Mouse (Mus musculus): Measurements from ENCODE around the gene Ccdc33. TPM values are rescaled to one million over a fixed set of nuclear protein-coding genes. Genes with fewer than 3 reads are reported as not detected.

The Ccdc33 gene
- total RNA-seq, 1 experiment, result 0.13 TPM

DNA sequence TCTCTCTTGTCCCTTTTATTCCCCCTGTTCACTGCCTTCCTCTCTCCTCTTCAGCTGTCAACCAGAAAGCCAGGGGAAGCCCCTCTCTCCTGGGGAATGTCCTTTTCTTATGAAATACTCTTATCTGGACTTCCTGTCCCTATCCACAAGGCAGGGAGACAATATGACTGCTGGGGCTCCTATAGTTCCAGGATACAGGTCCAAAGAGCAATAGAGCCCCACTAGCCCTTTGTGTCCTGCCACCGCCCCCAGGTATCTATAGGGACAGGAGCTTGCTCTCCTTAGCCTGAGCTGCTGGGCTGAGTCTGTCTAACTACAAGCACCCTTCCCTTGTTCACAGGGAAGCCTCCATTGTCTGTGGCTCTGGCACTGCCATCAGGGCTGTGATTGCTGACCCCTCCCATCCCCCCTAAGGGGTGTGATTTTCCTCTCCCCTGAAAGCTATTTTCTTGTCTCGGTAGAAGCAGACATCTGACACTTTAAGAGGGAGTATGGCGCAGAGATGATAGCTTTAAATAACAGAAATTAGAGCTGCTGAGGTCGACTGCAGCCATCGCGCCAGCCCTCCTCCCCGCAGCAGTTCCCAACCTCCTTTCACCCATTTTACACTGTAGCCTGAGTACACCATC lies 3.2 kb downstream of the Ccdc33 start:
- H3K36me3 ChIP-seq (ENCODE audit: control insufficient read depth, insufficient read depth, low read length, poor library complexity, severe bottlenecking), result no peaks in the 10 kb centered on the region
- TF ChIP-seq CHD2 (IDR thresholded peaks at IDR 0.05; ENCODE audit: low read depth, low read length) (no peak), HCFC1 (IDR thresholded peaks at IDR 0.05; ENCODE audit: borderline replicate concordance, insufficient read depth, low read length) (no peak), MAFK (IDR thresholded peaks at IDR 0.05; ENCODE audit: insufficient read depth, low read depth, low read length) (no peak), ZNF384 (IDR thresholded peaks at IDR 0.05; ENCODE audit: low read depth, low read length) (no peak), ZC3H11A (IDR thresholded peaks at IDR 0.05; ENCODE audit: borderline replicate concordance, low read depth, low read length) (no peak)
- no peak overlapping the region for H3K27ac ChIP-seq (ENCODE audit: insufficient read depth, low read depth, low read length, poor library complexity, severe bottlenecking)
- DNase-seq (ENCODE audit: low read depth, low spot score), result no peak
- no peak overlapping the region for H3K9ac ChIP-seq (ENCODE audit: insufficient read depth, low read depth, low read length, poor library complexity, severe bottlenecking)
- no peak overlapping the region for H3K4me3 ChIP-seq (ENCODE audit: insufficient read depth in 1 of 2, low read depth in 1 of 2, low read length in 2 of 2, poor library complexity in 1 of 2, severe bottlenecking in 1 of 2)
- H3K9me3 ChIP-seq (ENCODE audit: control insufficient read depth, insufficient read depth, low read depth, low read length), result no peaks in the 10 kb centered on the region
- in situ Hi-C loops (cut with MboI; ENCODE audit: low sequenced_read_pairs in 2 of 2, unreplicated experiment in 2 of 2), result no loop called here
- peaks cover 6 to 32% of the 10 kb centered on the region in 2 experiments for H3K4me1 ChIP-seq (ENCODE audit: control insufficient read depth in 2 of 2, insufficient read depth in 2 of 2, low read length in 2 of 2, poor library complexity in 1 of 2)

DNA sequence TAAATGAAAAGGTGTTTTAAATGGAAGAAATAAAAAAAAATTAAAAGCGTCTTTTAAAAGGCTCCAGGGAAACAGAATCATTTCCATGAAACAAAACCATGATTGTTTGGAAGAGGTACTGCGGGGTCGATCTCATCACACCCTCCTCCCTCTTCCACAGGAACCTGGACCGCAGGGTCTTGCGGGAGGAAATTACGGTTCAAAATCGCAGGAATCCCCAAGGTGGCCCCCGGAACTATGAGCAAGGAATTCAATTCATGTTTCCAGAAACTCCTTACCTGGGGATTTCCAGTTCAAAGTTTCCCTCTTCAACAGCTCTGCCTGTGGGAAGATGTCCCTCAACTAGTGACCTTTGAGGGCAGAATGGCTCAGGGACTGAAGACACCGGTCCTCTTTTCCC lies 4.6 kb downstream of the Ccdc33 start:
- in situ Hi-C loops (cut with MboI; ENCODE audit: low sequenced_read_pairs in 2 of 2, unreplicated experiment in 2 of 2), result no loop called here
- TF ChIP-seq HCFC1 (IDR thresholded peaks at IDR 0.05; ENCODE audit: borderline replicate concordance, insufficient read depth, low read length) (no peak), CHD2 (IDR thresholded peaks at IDR 0.05; ENCODE audit: low read depth, low read length) (no peak), ZNF384 (IDR thresholded peaks at IDR 0.05; ENCODE audit: low read depth, low read length) (no peak), MAFK (IDR thresholded peaks at IDR 0.05; ENCODE audit: insufficient read depth, low read depth, low read length) (no peak), ZC3H11A (IDR thresholded peaks at IDR 0.05; ENCODE audit: borderline replicate concordance, low read depth, low read length) (no peak)
- Histone ChIP-seq H3K4me3 (ENCODE audit: insufficient read depth in 1 of 2, low read depth in 1 of 2, low read length in 2 of 2, poor library complexity in 1 of 2, severe bottlenecking in 1 of 2) (peak overlapping the region in 1 of 2 experiments; percentile 69; a peak in 1 of 4 replicates), H3K4me1 (ENCODE audit: control insufficient read depth in 2 of 2, insufficient read depth in 2 of 2, low read length in 2 of 2, poor library complexity in 1 of 2) (peaks cover 6 to 32% of the 10 kb centered on the region in 2 experiments), H3K9me3 (ENCODE audit: control insufficient read depth, insufficient read depth, low read depth, low read length) (no peaks in the 10 kb centered on the region), H3K27ac (ENCODE audit: insufficient read depth, low read depth, low read length, poor library complexity, severe bottlenecking) (no peak overlapping the region), H3K9ac (ENCODE audit: insufficient read depth, low read depth, low read length, poor library complexity, severe bottlenecking) (no peak overlapping the region), H3K36me3 (ENCODE audit: control insufficient read depth, insufficient read depth, low read length, poor library complexity, severe bottlenecking) (no peaks in the 10 kb centered on the region)
- no peak for DNase-seq (ENCODE audit: low read depth, low spot score)

DNA sequence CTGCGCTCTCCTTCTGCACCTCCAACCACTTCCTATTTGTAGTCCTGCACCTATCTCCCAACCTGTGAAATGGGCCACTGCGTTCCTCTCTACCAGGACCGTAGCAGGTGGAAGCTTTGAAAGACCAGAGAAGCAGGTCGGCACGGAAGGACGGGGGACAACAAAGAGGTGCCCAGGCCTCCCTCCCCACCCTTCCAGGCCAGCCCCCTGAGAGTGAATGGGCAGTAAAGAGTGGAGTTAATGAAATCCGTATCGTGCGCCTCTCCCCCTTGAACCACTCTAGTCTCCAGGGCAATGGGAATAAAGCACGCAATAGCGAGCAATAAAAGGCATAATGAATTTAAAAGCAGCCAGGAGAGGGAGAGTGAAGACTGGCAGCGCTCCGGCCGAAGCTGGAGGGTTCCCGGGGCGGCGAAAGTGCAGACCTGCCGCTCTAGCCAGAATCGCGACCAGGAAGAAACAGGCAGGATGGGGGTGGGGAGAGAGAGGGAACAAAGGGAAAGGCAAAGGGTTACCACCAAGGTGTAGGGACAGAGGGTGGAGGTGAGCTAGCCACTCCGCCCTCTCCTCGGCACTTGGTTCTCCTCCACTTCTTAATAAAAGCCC lies 5.2 kb downstream of the Ccdc33 start:
- H3K4me3 ChIP-seq (ENCODE audit: insufficient read depth in 1 of 2, low read depth in 1 of 2, low read length in 2 of 2, poor library complexity in 1 of 2, severe bottlenecking in 1 of 2), result peak overlapping the region; percentile 54 to 69
- no peaks in the 10 kb centered on the region for H3K36me3 ChIP-seq (ENCODE audit: control insufficient read depth, insufficient read depth, low read length, poor library complexity, severe bottlenecking)
- in situ Hi-C loops (cut with MboI; ENCODE audit: low sequenced_read_pairs in 2 of 2, unreplicated experiment in 2 of 2), result no loop called here
- H3K4me1 ChIP-seq (ENCODE audit: control insufficient read depth in 2 of 2, insufficient read depth in 2 of 2, low read length in 2 of 2, poor library complexity in 1 of 2), result peaks cover 6 to 32% of the 10 kb centered on the region in 2 experiments
- peak overlapping the region; percentile 45; the same call in 1 of the 2 replicates for H3K9ac ChIP-seq (ENCODE audit: insufficient read depth, low read depth, low read length, poor library complexity, severe bottlenecking)
- no peak overlapping the region for H3K27ac ChIP-seq (ENCODE audit: insufficient read depth, low read depth, low read length, poor library complexity, severe bottlenecking)
- no peaks in the 10 kb centered on the region for H3K9me3 ChIP-seq (ENCODE audit: control insufficient read depth, insufficient read depth, low read depth, low read length)
- DNase-seq (ENCODE audit: low read depth, low spot score), result peak; percentile 39
- TF ChIP-seq CHD2 (IDR thresholded peaks at IDR 0.05; ENCODE audit: low read depth, low read length) (no peak), HCFC1 (IDR thresholded peaks at IDR 0.05; ENCODE audit: borderline replicate concordance, insufficient read depth, low read length) (no peak), MAFK (IDR thresholded peaks at IDR 0.05; ENCODE audit: insufficient read depth, low read depth, low read length) (no peak)

DNA sequence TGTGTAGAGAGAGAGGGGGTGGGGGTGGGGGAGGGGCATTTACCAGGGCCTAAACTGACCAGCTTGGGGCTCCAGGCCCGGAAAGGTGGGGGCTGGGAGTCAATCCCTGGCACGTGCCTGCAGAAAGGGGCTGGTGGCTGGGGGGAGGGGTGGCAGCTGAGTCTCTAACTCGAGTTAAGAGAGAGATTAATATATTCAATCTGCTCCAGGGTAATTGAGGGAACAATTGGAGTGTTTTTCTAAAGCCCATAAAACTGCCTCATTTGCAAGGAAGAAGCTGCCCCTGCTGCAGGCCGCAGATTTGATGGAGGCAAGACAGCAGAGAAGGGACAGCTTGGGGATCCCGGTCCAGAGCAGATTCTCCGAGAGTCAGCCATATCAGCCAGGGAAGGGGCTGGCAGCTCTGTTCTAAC lies 5.8 kb downstream of the Ccdc33 start:
- H3K27ac ChIP-seq (ENCODE audit: insufficient read depth, low read depth, low read length, poor library complexity, severe bottlenecking), result no peak overlapping the region
- H3K9me3 ChIP-seq (ENCODE audit: control insufficient read depth, insufficient read depth, low read depth, low read length), result no peaks in the 10 kb centered on the region
- in situ Hi-C loops (cut with MboI; ENCODE audit: low sequenced_read_pairs in 2 of 2, unreplicated experiment in 2 of 2), result no loop called here
- DNase-seq (ENCODE audit: low read depth, low spot score), result no peak
- TF ChIP-seq HCFC1 (IDR thresholded peaks at IDR 0.05; ENCODE audit: borderline replicate concordance, insufficient read depth, low read length), result no peak
- TF ChIP-seq ZNF384 (IDR thresholded peaks at IDR 0.05; ENCODE audit: low read depth, low read length), result no peak
- TF ChIP-seq MAFK (IDR thresholded peaks at IDR 0.05; ENCODE audit: insufficient read depth, low read depth, low read length), result no peak
- no peak for TF ChIP-seq ZC3H11A (IDR thresholded peaks at IDR 0.05; ENCODE audit: borderline replicate concordance, low read depth, low read length)
- TF ChIP-seq CHD2 (IDR thresholded peaks at IDR 0.05; ENCODE audit: low read depth, low read length), result no peak
- peak overlapping the region; percentile 54 to 69 for H3K4me3 ChIP-seq (ENCODE audit: insufficient read depth in 1 of 2, low read depth in 1 of 2, low read length in 2 of 2, poor library complexity in 1 of 2, severe bottlenecking in 1 of 2)
- H3K9ac ChIP-seq (ENCODE audit: insufficient read depth, low read depth, low read length, poor library complexity, severe bottlenecking), result no peak overlapping the region
- H3K36me3 ChIP-seq (ENCODE audit: control insufficient read depth, insufficient read depth, low read length, poor library complexity, severe bottlenecking), result no peaks in the 10 kb centered on the region
- peaks cover 6 to 32% of the 10 kb centered on the region in 2 experiments for H3K4me1 ChIP-seq (ENCODE audit: control insufficient read depth in 2 of 2, insufficient read depth in 2 of 2, low read length in 2 of 2, poor library complexity in 1 of 2)
